Comparison of ENCODE assay signal across 25 mouse cellular contexts in the genomic region with DNA sequence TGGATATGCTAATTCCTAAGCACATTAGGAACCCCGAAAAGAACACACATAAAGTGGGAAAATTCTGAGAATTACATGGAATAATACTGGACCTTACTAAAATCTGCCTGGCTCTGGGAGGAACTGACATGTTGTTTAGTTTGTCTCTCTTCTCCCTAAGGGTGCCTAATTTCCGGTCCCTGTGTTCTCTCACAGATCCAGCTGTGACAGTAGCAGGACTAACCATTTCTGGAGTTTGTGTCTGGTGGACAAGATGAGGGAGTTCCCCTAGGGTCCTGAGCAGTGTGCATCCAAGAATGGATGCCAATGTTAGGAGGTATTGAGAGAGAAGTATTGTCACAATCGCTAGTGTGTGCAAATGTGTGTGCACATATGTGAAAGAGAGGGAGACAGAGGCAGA. TPM values are rescaled to one million over a fixed set of nuclear protein-coding genes. Genes with fewer than 3 reads are reported as not detected.
DNase-seq lines count a peak whose midpoint lies in the region; ATAC-seq lines count a peak whose summit lies in the region.
"Had no signal": no experiment of that assay in that cellular context is flagged by ENCODE, and none has a peak within 500 bp of the region (broad histone marks: within the 10 kb centered on the region; RNA-seq: fewer than 3 reads in every experiment).

No protein-coding gene starts in this region.

- H3K4me1 ChIP-seq in heart, embryonic 10.5 days: peaks cover 25% of the 10 kb centered on the region
- H3K4me1 ChIP-seq in liver, embryonic 11.5 days (replicated peaks; ENCODE audit: control insufficient read depth, insufficient read depth, low read length): peaks cover 51% of the 10 kb centered on the region
- H3K4me1 ChIP-seq in liver, embryonic 12.5 days: peaks cover 93% of the 10 kb centered on the region
- peaks cover 64% of the 10 kb centered on the region for H3K4me1 ChIP-seq in liver, embryonic 16.5 days (ENCODE audit: control insufficient read depth, low read depth, low read length)
- no peaks in the 10 kb centered on the region for H3K4me1 ChIP-seq in kidney, embryonic 16.5 days (ENCODE audit: insufficient read depth, low read length)
- H3K4me1 ChIP-seq: embryonic facial prominence, embryonic 13.5 days; hindbrain, embryonic 12.5 days had no signal

- peak overlapping the region; percentile 22; the same call in 1 of the 2 replicates for H3K27ac ChIP-seq in heart, embryonic 10.5 days
- H3K27ac ChIP-seq in liver, embryonic 11.5 days (ENCODE audit: low read depth, low read length): peak overlapping the region; percentile 63
- H3K27ac ChIP-seq in liver, embryonic 12.5 days: peak overlapping the region; percentile 76
- H3K27ac ChIP-seq in liver, embryonic 16.5 days (ENCODE audit: low read length): peak overlapping the region; percentile 79
- no peak overlapping the region for H3K27ac ChIP-seq in kidney, embryonic 16.5 days (ENCODE audit: low read length)
- H3K27ac ChIP-seq: embryonic facial prominence, embryonic 13.5 days; forebrain, embryonic 10.5 days; gastrocnemius, adult 2 months; heart, embryonic 15.5 days; hindbrain, embryonic 12.5 days had no signal

- 81% methylated on average over 3 of the region's 3 CpGs for WGBS in heart, embryonic 10.5 days
- 80% methylated on average over 3 of the region's 3 CpGs for WGBS in liver, embryonic 11.5 days
- 75% methylated on average over 3 of the region's 3 CpGs for WGBS in liver, embryonic 12.5 days (ENCODE audit: insufficient replicate concordance)
- WGBS in liver, embryonic 16.5 days (ENCODE audit: insufficient replicate concordance): 79% methylated on average over 3 of the region's 3 CpGs
- 88% methylated on average over 3 of the region's 3 CpGs for WGBS in kidney, embryonic 16.5 days

- DNase-seq in heart, embryonic 10.5 days (ENCODE audit: low spot score): peak; percentile 51
- DNase-seq in heart, postnatal 25 days (ENCODE audit: low spot score): no peak
- no peak for DNase-seq in liver, embryonic 11.5 days (ENCODE audit: low spot score)
- DNase-seq in liver: no peak
- no peak for DNase-seq in urinary bladder, postnatal 10 days (ENCODE audit: low spot score)
- DNase-seq: adrenal gland, adult 2 months; adrenal gland, postnatal 36 days; cerebellum, adult 11-12 months; cerebellum, adult 9-10 months; cerebellum, postnatal 25 days; gastrocnemius, adult 2 months; gastrocnemius, postnatal 25 days; heart, postnatal 4 days had no signal

- peak overlapping the region; percentile 8; the same call in 1 of the 2 replicates for H3K4me3 ChIP-seq in heart, embryonic 10.5 days
- no peak overlapping the region for H3K4me3 ChIP-seq in liver, embryonic 11.5 days (ENCODE audit: low read depth, low read length)
- H3K4me3 ChIP-seq in liver, embryonic 12.5 days: 0 out of 2 replicates have a peak overlapping the region, but pooled peaks have one; percentile 2
- no peak overlapping the region for H3K4me3 ChIP-seq in liver, embryonic 16.5 days (ENCODE audit: low read depth, low read length)
- no peak overlapping the region for H3K4me3 ChIP-seq in kidney, embryonic 16.5 days (ENCODE audit: low read length)
- H3K4me3 ChIP-seq: embryonic facial prominence, embryonic 13.5 days; forebrain, embryonic 10.5 days; gastrocnemius, adult 2 months; heart, embryonic 15.5 days; hindbrain, embryonic 12.5 days had no signal

- peaks cover 42% of the 10 kb centered on the region for H3K27me3 ChIP-seq in heart, embryonic 10.5 days (ENCODE audit: insufficient read depth, poor library complexity, severe bottlenecking)
- H3K27me3 ChIP-seq in liver, embryonic 11.5 days (replicated peaks; ENCODE audit: control insufficient read depth, insufficient read depth, low read length): no peaks in the 10 kb centered on the region
- H3K27me3 ChIP-seq in liver, embryonic 12.5 days (replicated peaks): peaks cover 10% of the 10 kb centered on the region; the same call in 1 of the 2 replicates
- H3K27me3 ChIP-seq in liver, embryonic 16.5 days (ENCODE audit: control insufficient read depth, insufficient read depth, low read depth, low read length): no peaks in the 10 kb centered on the region
- H3K27me3 ChIP-seq in kidney, embryonic 16.5 days (ENCODE audit: insufficient read depth, low read length): no peaks in the 10 kb centered on the region
- H3K27me3 ChIP-seq: CH12.LX; hindbrain, embryonic 12.5 days had no signal

- intact Hi-C loops in heart, postnatal 25 days (cut with DNase I): no loop called here

- no peaks in the 10 kb centered on the region for H3K36me3 ChIP-seq in heart, embryonic 10.5 days
- H3K36me3 ChIP-seq in liver, embryonic 11.5 days (ENCODE audit: control insufficient read depth, insufficient read depth, low read length): no peaks in the 10 kb centered on the region
- H3K36me3 ChIP-seq in liver, embryonic 12.5 days: no peaks in the 10 kb centered on the region
- H3K36me3 ChIP-seq in liver, embryonic 16.5 days (ENCODE audit: control insufficient read depth, insufficient read depth): no peaks in the 10 kb centered on the region
- H3K36me3 ChIP-seq in kidney, embryonic 16.5 days (ENCODE audit: insufficient read depth, low read length): no peaks in the 10 kb centered on the region
- H3K36me3 ChIP-seq: embryonic facial prominence, embryonic 13.5 days; forebrain, embryonic 10.5 days; heart, embryonic 15.5 days; hindbrain, embryonic 12.5 days had no signal

- no peak overlapping the region; the same call in 1 of the 2 replicates for H3K9ac ChIP-seq in liver, embryonic 11.5 days (ENCODE audit: low read depth, low read length)
- peak overlapping the region; percentile 40 for H3K9ac ChIP-seq in liver, embryonic 12.5 days
- no peak overlapping the region for H3K9ac ChIP-seq in liver, embryonic 16.5 days (ENCODE audit: low read depth, low read length)
- no peak overlapping the region for H3K9ac ChIP-seq in kidney, embryonic 16.5 days (replicated peaks; ENCODE audit: low read length)
- H3K9ac ChIP-seq: embryonic facial prominence, embryonic 13.5 days; heart, embryonic 15.5 days; hindbrain, embryonic 12.5 days had no signal

- ATAC-seq in liver, embryonic 11.5 days (replicated peaks; ENCODE audit: low FRiP score): no peak
- no peak for ATAC-seq in liver, embryonic 12.5 days
- no peak for ATAC-seq in liver, embryonic 16.5 days (ENCODE audit: low read depth)
- ATAC-seq in kidney, embryonic 16.5 days (ENCODE audit: low FRiP score, low TSS enrichment): no peak
- ATAC-seq: forebrain, embryonic 14.5 days; hindbrain, embryonic 16.5 days; inflammation-experienced regulatory T-cells, adult 6 months; intestine, postnatal 0 days had no signal

- peak overlapping the region; percentile 46 for H3K4me2 ChIP-seq in liver, embryonic 11.5 days
- H3K4me2 ChIP-seq in liver, embryonic 12.5 days: peak overlapping the region; percentile 43
- no peak overlapping the region for H3K4me2 ChIP-seq in liver, embryonic 16.5 days (ENCODE audit: low read depth, low read length)
- H3K4me2 ChIP-seq in kidney, embryonic 16.5 days (replicated peaks; ENCODE audit: low read depth, low read length): no peak overlapping the region
- H3K4me2 ChIP-seq: embryonic facial prominence, embryonic 13.5 days; heart, embryonic 15.5 days; hindbrain, embryonic 12.5 days had no signal

- no peaks in the 10 kb centered on the region for H3K9me3 ChIP-seq in heart, embryonic 10.5 days
- H3K9me3 ChIP-seq in liver, embryonic 11.5 days (ENCODE audit: control insufficient read depth, low read length): no peaks in the 10 kb centered on the region
- H3K9me3 ChIP-seq in liver, embryonic 12.5 days (replicated peaks): no peaks in the 10 kb centered on the region
- H3K9me3 ChIP-seq in liver, embryonic 16.5 days (replicated peaks; ENCODE audit: control insufficient read depth, low read length): no peaks in the 10 kb centered on the region
- H3K9me3 ChIP-seq in kidney, embryonic 16.5 days (ENCODE audit: low read length): no peaks in the 10 kb centered on the region
- H3K9me3 ChIP-seq: embryonic facial prominence, embryonic 13.5 days; forebrain, embryonic 10.5 days; heart, embryonic 15.5 days; hindbrain, embryonic 12.5 days had no signal

RNA-seq across cellular contexts. Expression of gene Pdzd8, which starts 10.8 kb away (rescaled TPM):
- 9.0 and 10.8 TPM in 2 replicates for polyA plus RNA-seq in heart, embryonic 10.5 days (2016; fragmentation: Nextera tagmentation; extraction: Ambion mirVana)
- 10 to 100 TPM; 23.0 to 25.1 TPM for total RNA-seq in heart, postnatal 25 days (2021)
- 12.7 and 14.1 TPM in 2 replicates for polyA plus RNA-seq in liver, embryonic 11.5 days (2014; fragmentation: Nextera tagmentation; extraction: Ambion mirVana)
- polyA plus RNA-seq in liver, embryonic 12.5 days (2016; fragmentation: Nextera tagmentation; extraction: Ambion mirVana): 9.1 and 9.7 TPM in 2 replicates
- polyA plus RNA-seq in liver, embryonic 16.5 days (2015; fragmentation: Nextera tagmentation; extraction: Ambion mirVana): 3.1 and 3.3 TPM in 2 replicates
- 8.6 and 8.7 TPM in 2 replicates for polyA plus RNA-seq in kidney, embryonic 16.5 days (2015; fragmentation: Nextera tagmentation; extraction: Ambion mirVana)

RNA-seq across cellular contexts. Expression of gene Rps12-ps3, which starts 34.3 kb away (rescaled TPM):
- 7.2 and 8.9 TPM in 2 replicates for polyA plus RNA-seq in heart, embryonic 10.5 days (2016; fragmentation: Nextera tagmentation; extraction: Ambion mirVana)
- total RNA-seq in heart, postnatal 25 days (2021): 100 to 1,000 TPM; 247 to 305 TPM
- polyA plus RNA-seq in liver, embryonic 11.5 days (2014; fragmentation: Nextera tagmentation; extraction: Ambion mirVana): 63.6 and 85.2 TPM in 2 replicates
- 8.7 and 15.2 TPM in 2 replicates for polyA plus RNA-seq in liver, embryonic 12.5 days (2016; fragmentation: Nextera tagmentation; extraction: Ambion mirVana)
- polyA plus RNA-seq in liver, embryonic 16.5 days (2015; fragmentation: Nextera tagmentation; extraction: Ambion mirVana): 14.1 and 14.7 TPM in 2 replicates
- polyA plus RNA-seq in kidney, embryonic 16.5 days (2015; fragmentation: Nextera tagmentation; extraction: Ambion mirVana): 22.6 and 54.9 TPM in 2 replicates

Comparison
In these comparisons a context has a peak if more than half of its experiments do, and no peak if none do; other contexts are left out.
1. H3K4me3 ChIP-seq: peak in heart, embryonic 10.5 days (single experiment) and liver, embryonic 12.5 days (single experiment); none in liver, embryonic 11.5 days (single experiment), liver, embryonic 16.5 days (single experiment) and kidney, embryonic 16.5 days (single experiment).
2. H3K4me2 ChIP-seq: peak in liver, embryonic 11.5 days (single experiment) and liver, embryonic 12.5 days (single experiment); none in liver, embryonic 16.5 days (single experiment) and kidney, embryonic 16.5 days (single experiment).